In the genomic region with DNA sequence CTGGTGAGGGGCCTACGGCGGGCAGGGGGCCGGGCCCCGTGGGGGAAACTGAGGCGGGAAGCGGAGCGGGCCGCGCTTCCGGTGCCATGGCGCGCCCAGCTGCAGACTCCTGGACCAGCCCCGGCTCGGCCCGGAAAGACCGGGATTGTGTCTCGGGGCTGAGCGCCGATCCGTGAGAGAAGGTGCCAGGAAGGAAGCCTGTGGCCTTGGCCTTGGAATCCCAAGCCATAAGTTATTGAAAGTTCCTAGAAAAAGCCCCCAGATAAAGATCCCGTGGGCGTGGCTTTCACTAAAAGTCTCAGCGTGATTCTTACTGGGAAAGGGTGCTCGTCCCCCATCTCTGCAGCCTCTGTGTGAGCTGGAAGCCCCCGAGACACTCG, we compare ENCODE assay signal across 8 mouse cellular contexts. TPM values are rescaled to one million over a fixed set of nuclear protein-coding genes. Genes with fewer than 3 reads are reported as not detected.
DNase-seq lines count a peak whose midpoint lies in the region; ATAC-seq and TF ChIP-seq lines count a peak whose summit lies in the region.

No protein-coding gene starts in this region.

- WGBS in heart, adult 2 months: 2% methylated on average over 26 of the region's 26 CpGs
- 0% methylated on average over 26 of the region's 26 CpGs for WGBS in forebrain, embryonic 15.5 days
- WGBS in liver, postnatal 0 days (ENCODE audit: insufficient replicate concordance): under 1% methylated on average over 26 of the region's 26 CpGs

- peak overlapping the region; percentile 95 for H3K4me2 ChIP-seq in forebrain, embryonic 15.5 days (replicated peaks)
- peak overlapping the region; percentile 92 for H3K4me2 ChIP-seq in liver, postnatal 0 days (ENCODE audit: low read depth, low read length)

- H3K9me3 ChIP-seq in E14TG2a.4 (ENCODE audit: low read length): no peaks in the 10 kb centered on the region
- no peaks in the 10 kb centered on the region for H3K9me3 ChIP-seq in forebrain, embryonic 15.5 days
- H3K9me3 ChIP-seq in liver, postnatal 0 days (ENCODE audit: low read length): no peaks in the 10 kb centered on the region

- no peaks in the 10 kb centered on the region for H3K27me3 ChIP-seq in heart, adult 2 months (ENCODE audit: control insufficient read depth, insufficient read depth, low read length)
- H3K27me3 ChIP-seq in E14TG2a.4 (ENCODE audit: insufficient read depth, low read length): no peaks in the 10 kb centered on the region
- H3K27me3 ChIP-seq in forebrain, embryonic 15.5 days: peaks cover 5% of the 10 kb centered on the region
- H3K27me3 ChIP-seq in liver, postnatal 0 days (ENCODE audit: insufficient read depth, low read length): no peaks in the 10 kb centered on the region

- TF ChIP-seq POLR2A in heart, adult 2 months (IDR thresholded peaks at IDR 0.05; ENCODE audit: insufficient read depth, low read depth, low read length): no peak

- peaks cover 14% of the 10 kb centered on the region for H3K4me1 ChIP-seq in heart, adult 2 months (ENCODE audit: control insufficient read depth, insufficient read depth, low read length)
- peaks cover 65% of the 10 kb centered on the region for H3K4me1 ChIP-seq in E14TG2a.4 (replicated peaks; ENCODE audit: low read depth, low read length)
- H3K4me1 ChIP-seq in forebrain, embryonic 15.5 days: peaks cover 36% of the 10 kb centered on the region
- H3K4me1 ChIP-seq in liver, postnatal 0 days (ENCODE audit: insufficient read depth): peaks cover 34% of the 10 kb centered on the region

- intact Hi-C loops in heart, adult 2 months (cut with DNase I): loop anchor here (2.0 kb wide), 1 partner anchor 21 kb away; no protein-coding TSS in a partner anchor
- intact Hi-C loops in heart, postnatal 25 days (cut with DNase I): no loop called here

- H3K36me3 ChIP-seq in heart, adult 2 months (ENCODE audit: control insufficient read depth, insufficient read depth, low read length): no peaks in the 10 kb centered on the region
- peaks cover 36% of the 10 kb centered on the region for H3K36me3 ChIP-seq in E14TG2a.4 (ENCODE audit: insufficient read depth, low read length)
- peaks cover 22% of the 10 kb centered on the region for H3K36me3 ChIP-seq in forebrain, embryonic 15.5 days
- peaks cover 15% of the 10 kb centered on the region for H3K36me3 ChIP-seq in liver, postnatal 0 days (replicated peaks; ENCODE audit: insufficient read depth, low read length)

- no peaks in the 10 kb centered on the region for H3K79me2 ChIP-seq in heart, adult 2 months (replicated peaks; ENCODE audit: control insufficient read depth, insufficient read depth, low read length)

- no peak for DNase-seq in heart, adult 2 months
- no peak for DNase-seq in heart, postnatal 25 days (ENCODE audit: low spot score)
- no peak for DNase-seq in liver, postnatal 0 days
- no peak for DNase-seq in gastrocnemius, postnatal 4 days (ENCODE audit: low spot score in 2 of 2)
- no peak for DNase-seq in adrenal gland, postnatal 14 days
- DNase-seq in cerebellum, postnatal 25 days: no peak

- peak; percentile 67 for ATAC-seq in forebrain, embryonic 15.5 days (replicated peaks)
- ATAC-seq in liver, postnatal 0 days: peak; percentile 30

- H3K9ac ChIP-seq in heart, adult 2 months (ENCODE audit: low read depth, low read length): peak overlapping the region; percentile 97
- peak overlapping the region; percentile 96 for H3K9ac ChIP-seq in forebrain, embryonic 15.5 days (replicated peaks)
- peak overlapping the region; percentile 92 for H3K9ac ChIP-seq in liver, postnatal 0 days (replicated peaks)

- TF ChIP-seq EP300 in heart, adult 2 months (IDR thresholded peaks at IDR 0.05; ENCODE audit: insufficient read depth, low read depth, low read length): no peak
- TF ChIP-seq EP300 in liver, postnatal 0 days (IDR thresholded peaks at IDR 0.05; ENCODE audit: low read depth): no peak

- H3K27ac ChIP-seq in heart, adult 2 months: peak overlapping the region; percentile 91
- H3K27ac ChIP-seq in forebrain, embryonic 15.5 days (replicated peaks): peak overlapping the region; percentile 74
- H3K27ac ChIP-seq in liver, postnatal 0 days (ENCODE audit: low read depth): peak overlapping the region; percentile 85

- peak overlapping the region; percentile 95 for H3K4me3 ChIP-seq in heart, adult 2 months
- peak overlapping the region; percentile 99 for H3K4me3 ChIP-seq in E14TG2a.4 (replicated peaks; ENCODE audit: low read length)
- H3K4me3 ChIP-seq in forebrain, embryonic 15.5 days: peak overlapping the region; percentile 94
- peak overlapping the region; percentile 88 for H3K4me3 ChIP-seq in liver, postnatal 0 days (ENCODE audit: low read depth, low read length)

- TF ChIP-seq CTCF in heart, adult 2 months (IDR thresholded peaks at IDR 0.05): no peak
- no peak for TF ChIP-seq CTCF in E14TG2a.4 (conservative IDR thresholded peaks at IDR 0.05; ENCODE audit: low read length)
- TF ChIP-seq CTCF in liver, postnatal 0 days (IDR thresholded peaks at IDR 0.05; ENCODE audit: low read depth): no peak

RNA-seq across cellular contexts. Expression of gene Chmp6, which starts 0.7 kb away (rescaled TPM):
- 10 to 100 TPM; 25.9 to 30.1 TPM for total RNA-seq in heart, adult 2 months (2021)
- 26.8 and 28.9 TPM in 2 replicates for polyA plus RNA-seq in heart, adult 2 months (2012; rRNA removed)
- 10 to 100 TPM; 29.5 to 30.4 TPM for total RNA-seq in heart, postnatal 25 days (2021)
- polyA plus RNA-seq in forebrain, embryonic 15.5 days (2015; fragmentation: Nextera tagmentation; extraction: Ambion mirVana): 94.2 and 95.7 TPM in 2 replicates
- 28.0 and 30.5 TPM in 2 replicates for polyA plus RNA-seq in liver, postnatal 0 days (2015; fragmentation: Nextera tagmentation; extraction: Ambion mirVana)
- total RNA-seq in gastrocnemius, postnatal 4 days (2021): 10 to 100 TPM; 37.3 to 37.9 TPM
- total RNA-seq in adrenal gland, postnatal 14 days (2021): 31.0 and 37.3 TPM in 2 replicates

RNA-seq across cellular contexts. Expression of gene Baiap2, which starts 28.6 kb away (rescaled TPM):
- total RNA-seq in heart, adult 2 months (2021): 10 to 100 TPM in 1 of 2 experiments, 1 to 10 TPM in 1; 5.8 to 10.3 TPM
- polyA plus RNA-seq in heart, adult 2 months (2012; rRNA removed): 10.5 and 10.9 TPM in 2 replicates
- 1 to 10 TPM; 7.1 to 8.0 TPM for total RNA-seq in heart, postnatal 25 days (2021)
- 28.1 and 34.0 TPM in 2 replicates for polyA plus RNA-seq in forebrain, embryonic 15.5 days (2015; fragmentation: Nextera tagmentation; extraction: Ambion mirVana)
- 20.8 and 21.3 TPM in 2 replicates for polyA plus RNA-seq in liver, postnatal 0 days (2015; fragmentation: Nextera tagmentation; extraction: Ambion mirVana)
- 1 to 10 TPM; 8.1 to 8.5 TPM for total RNA-seq in gastrocnemius, postnatal 4 days (2021)
- total RNA-seq in adrenal gland, postnatal 14 days (2021): 20.8 TPM in 2 replicates
